Mouse (Mus musculus) C2C12 (cell line): ENCODE measurements at regions not wholly inside any gene's neighbourhood (a gene's known extent, or its start where the extent isn't known, plus 50 kb on each side); places are given as distances from the start of the nearest gene placed in this dataset.

Source experiments
- H3K27me3 ChIP-seq: one replicate; pipeline ENCODE4 v1.6.1; 2011; ENCODE audit not compliant: control insufficient read depth, insufficient read depth, insufficient read length
- H3K36me3 ChIP-seq: one replicate; pipeline ENCODE4 v1.6.1; 2011; ENCODE audit not compliant: control insufficient read depth, insufficient read depth
- H3K4me3 ChIP-seq: one replicate; pipeline ENCODE4 v1.5.1; 2011; ENCODE audit warnings: mild to moderate bottlenecking, control low read depth; ENCODE audit not compliant: poor library complexity, insufficient read depth, severe bottlenecking
- H3K79me2 ChIP-seq: one replicate; pipeline ENCODE4 v1.6.1; 2011; ENCODE audit not compliant: control insufficient read depth, insufficient read depth
- H3K79me3 ChIP-seq: one replicate; pipeline ENCODE4 v1.6.1; 2011; ENCODE audit warnings: low read depth, control low read depth
- H3ac ChIP-seq: one replicate; pipeline ENCODE3; 2011; ENCODE audit warnings: low read depth; ENCODE audit not compliant: control insufficient read depth, insufficient read length
- CEBPB ChIP-seq: IDR thresholded peaks from one replicate; pipeline ENCODE4 v1.6.1; 2011; ENCODE audit warnings: low read depth, mild to moderate bottlenecking, control low read depth, moderate library complexity
- CTCF ChIP-seq: IDR thresholded peaks from one replicate; pipeline ENCODE4 v1.5.1; 2011; ENCODE audit not compliant: control insufficient read depth, insufficient read depth, insufficient read length
- FOSL1 ChIP-seq: IDR thresholded peaks from one replicate; pipeline ENCODE4 v1.8.0; 2011; ENCODE audit warnings: mild to moderate bottlenecking, low read length; ENCODE audit not compliant: poor library complexity, insufficient read depth, severe bottlenecking
- MAX ChIP-seq: IDR thresholded peaks from one replicate; pipeline ENCODE4 v1.6.1; 2011; ENCODE audit warnings: mild to moderate bottlenecking, control low read depth
- MYOD1 ChIP-seq: IDR thresholded peaks from one replicate; pipeline ENCODE4 v1.6.1; 2011; ENCODE audit warnings: low read depth; ENCODE audit not compliant: control insufficient read depth, insufficient read length
- MYOG ChIP-seq: IDR thresholded peaks from one replicate; pipeline ENCODE4 v1.6.1; 2011; ENCODE audit not compliant: control insufficient read depth, insufficient read length; ENCODE audit errors: extremely low read depth
- USF1 ChIP-seq: IDR thresholded peaks from one replicate; pipeline ENCODE4 v1.6.1; 2011; ENCODE audit warnings: low read depth, mild to moderate bottlenecking, control low read depth, moderate library complexity

DNA sequence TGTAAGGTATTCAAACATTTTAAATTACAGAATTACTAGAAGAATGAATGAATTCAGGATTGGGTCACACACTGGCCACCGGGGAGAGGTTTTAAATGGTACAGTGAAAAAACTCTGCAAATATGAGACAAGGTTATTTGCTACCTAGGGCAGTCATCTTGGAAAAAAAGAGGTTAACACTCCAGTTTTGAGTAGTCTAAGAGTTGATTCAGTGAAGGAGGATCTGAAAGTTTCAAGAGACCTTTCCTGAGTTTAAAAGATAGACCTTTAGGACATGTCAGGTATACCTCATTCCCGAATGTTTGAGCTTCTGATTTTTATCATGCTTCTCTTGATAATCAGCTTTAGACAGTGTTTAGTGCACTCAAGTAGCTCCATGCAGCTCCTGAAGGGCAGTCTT is 488.0 kb upstream of the A1bg start:
- Histone ChIP-seq H3ac (no peak overlapping the region), H3K79me2 (no peaks in the 10 kb centered on the region), H3K27me3 (no peaks in the 10 kb centered on the region), H3K4me3 (no peak overlapping the region), H3K79me3 (no peaks in the 10 kb centered on the region), H3K36me3 (no peaks in the 10 kb centered on the region)
- no peak for TF ChIP-seq MAX
- no peak for TF ChIP-seq CEBPB
- no peak for TF ChIP-seq FOSL1
- TF ChIP-seq CTCF, result no peak
- TF ChIP-seq MYOG, result no peak
- TF ChIP-seq MYOD1, result no peak
- no peak for TF ChIP-seq USF1

DNA sequence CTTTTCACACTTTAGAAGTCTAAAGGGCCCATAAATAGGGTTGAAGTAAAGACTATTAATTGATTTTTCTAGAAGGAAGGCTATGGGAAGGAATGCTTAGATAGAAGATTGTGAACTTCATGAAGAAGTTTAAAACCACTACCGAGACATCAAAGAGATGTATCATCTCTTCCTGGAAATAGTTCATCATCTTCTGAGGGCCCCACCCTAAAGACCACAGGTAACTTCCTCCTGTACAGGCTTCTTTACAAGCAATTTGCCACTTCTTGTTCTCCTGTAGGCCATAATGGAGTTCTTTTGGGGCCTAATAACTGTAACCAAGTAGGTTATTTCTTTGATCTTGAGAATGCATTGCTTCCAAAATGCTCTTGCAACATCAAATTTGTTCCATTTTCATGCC is 485.8 kb upstream of the A1bg start:
- no peak overlapping the region for H3ac ChIP-seq
- TF ChIP-seq CEBPB, result no peak
- TF ChIP-seq MYOG, result no peak
- TF ChIP-seq FOSL1, result no peak
- no peak for TF ChIP-seq MYOD1
- no peak for TF ChIP-seq USF1
- TF ChIP-seq MAX, result no peak
- TF ChIP-seq CTCF, result no peak
- no peaks in the 10 kb centered on the region for H3K79me3 ChIP-seq
- H3K36me3 ChIP-seq, result no peaks in the 10 kb centered on the region
- no peaks in the 10 kb centered on the region for H3K79me2 ChIP-seq
- no peaks in the 10 kb centered on the region for H3K27me3 ChIP-seq
- H3K4me3 ChIP-seq, result no peak overlapping the region

- no peaks in the 10 kb centered on the region for H3K27me3 ChIP-seq
- TF ChIP-seq CTCF (no peak), FOSL1 (no peak), MYOG (no peak), MYOD1 (no peak), USF1 (no peak), CEBPB (no peak), MAX (no peak)
These were observed 477.9 kb upstream of the A1bg start for GRCm38 (mm10) chr15:61400720-61401119.

DNA sequence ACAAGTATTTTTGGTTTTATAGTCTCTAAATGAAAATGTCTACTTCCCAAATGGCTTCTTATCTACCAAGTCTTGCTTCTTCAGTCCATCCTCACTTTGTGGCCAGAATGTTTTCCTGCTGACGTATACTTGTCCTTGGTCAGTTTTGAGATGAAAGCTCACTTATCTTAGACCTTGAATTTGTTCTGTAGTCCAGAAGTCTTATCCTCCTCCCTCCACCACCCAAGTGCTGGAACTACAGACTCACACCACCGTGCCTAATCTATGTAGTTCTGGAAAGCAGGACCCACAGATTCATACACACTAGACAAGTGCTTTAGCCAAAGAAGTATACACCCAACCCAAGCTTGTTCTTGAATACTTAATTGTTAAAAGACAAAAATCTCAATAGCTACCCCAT is 477.2 kb upstream of the A1bg start:
- Histone ChIP-seq H3K36me3 (no peaks in the 10 kb centered on the region), H3ac (no peak overlapping the region), H3K79me3 (no peaks in the 10 kb centered on the region), H3K4me3 (no peak overlapping the region), H3K79me2 (no peaks in the 10 kb centered on the region), H3K27me3 (no peaks in the 10 kb centered on the region)
- TF ChIP-seq CTCF (no peak), FOSL1 (no peak), CEBPB (no peak), MYOD1 (no peak), MYOG (no peak), USF1 (no peak), MAX (no peak)

More at GRCm38 (mm10) chr15:61400720-61401119, 477.9 kb upstream of the A1bg start:
- Histone ChIP-seq H3K79me2 (no peaks in the 10 kb centered on the region), H3K4me3 (no peak overlapping the region), H3ac (no peak overlapping the region), H3K79me3 (no peaks in the 10 kb centered on the region), H3K36me3 (no peaks in the 10 kb centered on the region)

DNA sequence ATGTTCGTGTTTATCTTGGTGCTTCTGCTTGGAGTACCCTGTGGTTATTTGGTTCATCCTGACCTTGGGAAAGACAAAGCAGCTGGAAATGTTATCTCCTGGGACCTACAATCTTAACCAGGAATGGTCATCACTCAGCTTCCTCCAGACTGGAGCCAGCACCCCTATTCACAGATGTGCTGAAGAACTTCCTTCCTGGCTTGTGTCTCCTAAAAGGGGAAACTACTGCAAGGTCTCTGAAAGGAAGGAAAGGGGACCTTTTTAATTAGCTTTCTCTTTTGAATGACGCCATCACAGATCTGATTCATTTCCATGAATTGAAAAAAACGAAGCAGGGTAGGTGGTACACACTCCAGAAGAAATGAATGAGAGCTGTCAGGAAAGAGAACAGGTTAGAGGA is 476.0 kb upstream of the A1bg start:
- H3K36me3 ChIP-seq, result no peaks in the 10 kb centered on the region

DNA sequence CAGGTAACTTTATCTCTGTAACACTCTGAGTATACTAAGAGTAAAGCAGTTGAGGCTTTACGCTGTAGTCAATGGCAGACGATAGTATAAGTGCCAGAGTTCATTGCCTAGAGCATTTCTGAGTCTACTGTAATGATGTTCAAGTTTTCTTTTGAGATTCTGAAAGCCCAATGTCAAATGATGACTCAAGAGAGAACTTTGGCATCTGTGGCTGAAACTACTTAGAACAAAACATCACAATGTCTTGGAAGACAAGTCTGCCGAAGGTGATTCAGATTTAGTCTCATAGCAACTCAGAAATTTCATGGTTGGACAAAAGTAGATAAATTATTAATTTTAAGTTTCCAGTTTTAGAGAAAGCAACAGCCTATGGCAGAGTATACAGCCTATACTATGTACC is 474.2 kb upstream of the A1bg start:
- no peaks in the 10 kb centered on the region for H3K36me3 ChIP-seq
- H3K27me3 ChIP-seq, result no peaks in the 10 kb centered on the region
- H3K79me2 ChIP-seq, result no peaks in the 10 kb centered on the region
- no peak overlapping the region for H3K4me3 ChIP-seq
- TF ChIP-seq CTCF, result no peak
- no peak for TF ChIP-seq MAX
- no peak for TF ChIP-seq MYOG
- no peak for TF ChIP-seq MYOD1
- TF ChIP-seq CEBPB, result no peak
- TF ChIP-seq USF1, result no peak
- TF ChIP-seq FOSL1, result no peak
- no peaks in the 10 kb centered on the region for H3K79me3 ChIP-seq
- no peak overlapping the region for H3ac ChIP-seq

More for the DNA sequence above, 476.0 kb upstream of the A1bg start:
- Histone ChIP-seq H3K79me3 (no peaks in the 10 kb centered on the region), H3K4me3 (no peak overlapping the region), H3K27me3 (no peaks in the 10 kb centered on the region), H3K79me2 (no peaks in the 10 kb centered on the region), H3ac (no peak overlapping the region)
- TF ChIP-seq MYOD1 (no peak), CTCF (no peak), MAX (no peak), CEBPB (no peak), MYOG (no peak), FOSL1 (no peak), USF1 (no peak)
